Mouse (Mus musculus) lung, embryonic 16.5 days (tissue): ENCODE data around the gene Txndc9. TPM values are rescaled to one million over a fixed set of nuclear protein-coding genes. Genes with fewer than 3 reads are reported as not detected.
A peak's percentile ranks its signal among the peaks of the same experiment; 100 is the strongest.

Source experiments
- ATAC-seq: fragments of 200-750 bp; cut with Nextera tagmentation; 2 replicates; pipeline ENCODE4 v1.8.0; 2017; ENCODE audit warnings: low read depth, mild to moderate bottlenecking, moderate library complexity
- H3K27ac ChIP-seq: fragments of 300-500 bp; sonication (generic); 2 replicates; pipeline ENCODE4 v1.5.1; 2014; ENCODE audit warnings: mild to moderate bottlenecking, control low read depth, low read length
- H3K27me3 ChIP-seq: fragments of 300-500 bp; sonication (generic); 2 replicates; pipeline ENCODE4 v1.6.1; 2014; ENCODE audit warnings: low read depth, low read length, mixed read lengths; ENCODE audit not compliant: control insufficient read depth, insufficient read depth
- H3K36me3 ChIP-seq: fragments of 300-500 bp; sonication (generic); 2 replicates; pipeline ENCODE4 v1.6.1; 2014; ENCODE audit warnings: low read length; ENCODE audit not compliant: control insufficient read depth, insufficient read depth
- H3K4me1 ChIP-seq: fragments of 300-500 bp; sonication (generic); replicated peaks from 2 replicates; pipeline ENCODE4 v1.6.1; 2014; ENCODE audit warnings: low read length, mixed read lengths; ENCODE audit not compliant: control insufficient read depth, insufficient read depth
- H3K4me2 ChIP-seq: fragments of 300-500 bp; sonication (generic); 2 replicates; pipeline ENCODE4 v1.6.1; 2014; ENCODE audit warnings: low read depth, low read length, control low read depth
- H3K4me3 ChIP-seq: fragments of 300-500 bp; sonication (generic); 2 replicates; pipeline ENCODE4 v1.5.1; 2014; ENCODE audit warnings: mild to moderate bottlenecking, low read length, control low read depth
- H3K9ac ChIP-seq: fragments of 300-500 bp; sonication (generic); 2 replicates; pipeline ENCODE4 v1.6.1; 2014; ENCODE audit warnings: low read length, control low read depth
- H3K9me3 ChIP-seq: fragments of 300-500 bp; sonication (generic); 2 replicates; pipeline ENCODE4 v1.6.1; 2016; ENCODE audit warnings: low read length; ENCODE audit not compliant: control insufficient read depth
- WGBS: fragments of 180-500 bp; shearing (Covaris S2); extraction: QIAGEN DNeasy Blood & Tissue Kit; methylation state at CpG from one replicate; pipeline ENCODE4 v1.1.7; 2014; 5-methylcytosine and 5-hydroxymethylcytosine counted together
- polyA plus RNA-seq: library from polyadenylated mRNA; unstranded; fragments of >200 nt; fragmentation: Nextera tagmentation; extraction: Ambion mirVana; gene quantifications from 2 replicates; pipeline ENCODE4 v1.2.1, GENCODE M21; 2015

The Txndc9 gene
- 142 TPM in 2 replicates for polyA plus RNA-seq

- Histone ChIP-seq H3K27ac (peak within 1 kb of the TSS; percentile 92), H3K4me2 (peak within 1 kb of the TSS; percentile 94), H3K9me3 (no peaks in the 10 kb centered on the region), H3K36me3 (peaks cover 25% of the 10 kb centered on the region), H3K9ac (peak within 1 kb of the TSS; percentile 93), H3K4me3 (peak within 1 kb of the TSS; percentile 96), H3K4me1 (peaks cover 16% of the 10 kb centered on the region), H3K27me3 (no peaks in the 10 kb centered on the region)
- WGBS = under 1% methylated on average over 50 of the region's 50 CpGs
- ATAC-seq = peak; percentile 94
Observed at GRCm38 (mm10) chr1:37997867-37998266, at the start of gene Txndc9, which contains the start of gene Eif5b. TSS of gene Txndc9 (minus strand) at chr1:37997893. TSS of gene Eif5b (plus strand) at chr1:37998010.

GRCm38 (mm10) chr1:38038898-38039297, 41.2 kb upstream of the Txndc9 start:
- Histone ChIP-seq H3K9ac (no peak overlapping the region), H3K4me1 (no peaks in the 10 kb centered on the region), H3K4me2 (no peak overlapping the region), H3K4me3 (no peak overlapping the region), H3K27ac (no peak overlapping the region), H3K27me3 (no peaks in the 10 kb centered on the region), H3K9me3 (no peaks in the 10 kb centered on the region), H3K36me3 (peaks cover 35% of the 10 kb centered on the region)
- 97% methylated on average over 2 of the region's 2 CpGs for WGBS
- ATAC-seq = no peak

GRCm38 (mm10) chr1:38037375-38037774, 39.7 kb upstream of the Txndc9 start:
- Histone ChIP-seq H3K9ac (no peak overlapping the region), H3K9me3 (no peaks in the 10 kb centered on the region), H3K27ac (no peak overlapping the region), H3K4me1 (no peaks in the 10 kb centered on the region), H3K27me3 (no peaks in the 10 kb centered on the region), H3K4me3 (no peak overlapping the region), H3K4me2 (no peak overlapping the region), H3K36me3 (peaks cover 39% of the 10 kb centered on the region)
- ATAC-seq = no peak
- 89% methylated on average over 5 of the region's 5 CpGs for WGBS

GRCm38 (mm10) chr1:38035521-38035920, 37.8 kb upstream of the Txndc9 start:
- H3K4me3 ChIP-seq = no peak overlapping the region
- WGBS = 92% methylated on average over 4 of the region's 4 CpGs
- no peak overlapping the region for H3K27ac ChIP-seq

GRCm38 (mm10) chr1:38031391-38031790, 33.7 kb upstream of the Txndc9 start:
- H3K36me3 ChIP-seq = peaks cover 16% of the 10 kb centered on the region
- no peak for ATAC-seq
- no peak overlapping the region for H3K4me3 ChIP-seq
- no peaks in the 10 kb centered on the region for H3K4me1 ChIP-seq
- WGBS = 89% methylated on average over 5 of the region's 5 CpGs
- no peak overlapping the region for H3K4me2 ChIP-seq
- no peak overlapping the region for H3K27ac ChIP-seq
- H3K27me3 ChIP-seq = no peaks in the 10 kb centered on the region
- H3K9me3 ChIP-seq = no peaks in the 10 kb centered on the region
- H3K9ac ChIP-seq = no peak overlapping the region

More at GRCm38 (mm10) chr1:38035521-38035920, 37.8 kb upstream of the Txndc9 start:
- Histone ChIP-seq H3K4me2 (no peak overlapping the region), H3K4me1 (no peaks in the 10 kb centered on the region), H3K27me3 (no peaks in the 10 kb centered on the region), H3K9me3 (no peaks in the 10 kb centered on the region), H3K36me3 (peaks cover 33% of the 10 kb centered on the region), H3K9ac (no peak overlapping the region)
- no peak for ATAC-seq

- Histone ChIP-seq H3K9ac (no peak overlapping the region), H3K36me3 (peaks cover 11% of the 10 kb centered on the region), H3K27me3 (no peaks in the 10 kb centered on the region), H3K4me1 (no peaks in the 10 kb centered on the region), H3K4me2 (no peak overlapping the region), H3K9me3 (no peaks in the 10 kb centered on the region), H3K27ac (no peak overlapping the region), H3K4me3 (no peak overlapping the region)
- no peak for ATAC-seq
- WGBS = 91% methylated on average over 7 of the region's 7 CpGs
Observed at GRCm38 (mm10) chr1:38027301-38027700, 29.6 kb upstream of the Txndc9 start.

- no peaks in the 10 kb centered on the region for H3K9me3 ChIP-seq
- 96% methylated on average over 2 of the region's 2 CpGs for WGBS
- no peak overlapping the region for H3K9ac ChIP-seq
- no peak for ATAC-seq
- H3K27ac ChIP-seq = no peak overlapping the region
- H3K4me2 ChIP-seq = no peak overlapping the region
- peaks cover 7% of the 10 kb centered on the region for H3K36me3 ChIP-seq
- no peaks in the 10 kb centered on the region for H3K4me1 ChIP-seq
- no peaks in the 10 kb centered on the region for H3K27me3 ChIP-seq
- H3K4me3 ChIP-seq = no peak overlapping the region
Observed at GRCm38 (mm10) chr1:38014551-38015203, 17.0 kb upstream of the Txndc9 start.

- Histone ChIP-seq H3K36me3 (no peaks in the 10 kb centered on the region), H3K4me2 (no peak overlapping the region), H3K27ac (no peak overlapping the region), H3K4me3 (no peak overlapping the region), H3K4me1 (no peaks in the 10 kb centered on the region), H3K9ac (no peak overlapping the region), H3K9me3 (no peaks in the 10 kb centered on the region), H3K27me3 (no peaks in the 10 kb centered on the region)
- ATAC-seq = no peak
Observed at GRCm38 (mm10) chr1:38012509-38012908, 14.8 kb upstream of the Txndc9 start.

- 82% methylated on average over 3 of the region's 3 CpGs for WGBS
- no peak for ATAC-seq
- Histone ChIP-seq H3K9ac (no peak overlapping the region), H3K36me3 (no peaks in the 10 kb centered on the region), H3K27me3 (no peaks in the 10 kb centered on the region), H3K4me1 (no peaks in the 10 kb centered on the region), H3K4me3 (no peak overlapping the region), H3K9me3 (no peaks in the 10 kb centered on the region), H3K27ac (no peak overlapping the region), H3K4me2 (no peak overlapping the region)
Observed at GRCm38 (mm10) chr1:38012104-38012503, 14.4 kb upstream of the Txndc9 start.
